Mouse (Mus musculus) ES-Bruce4 (cell line): Measurements from ENCODE around the gene Pfdn4.

Experiments used
- CTCF ChIP-seq: IDR thresholded peaks from one replicate; pipeline ENCODE4 v1.8.1; 2011; ENCODE audit warnings: low read depth, low read length
- POLR2A ChIP-seq: IDR thresholded peaks from one replicate; pipeline ENCODE4 v1.8.1; 2011; ENCODE audit warnings: low read length; ENCODE audit not compliant: insufficient read depth

DNA sequence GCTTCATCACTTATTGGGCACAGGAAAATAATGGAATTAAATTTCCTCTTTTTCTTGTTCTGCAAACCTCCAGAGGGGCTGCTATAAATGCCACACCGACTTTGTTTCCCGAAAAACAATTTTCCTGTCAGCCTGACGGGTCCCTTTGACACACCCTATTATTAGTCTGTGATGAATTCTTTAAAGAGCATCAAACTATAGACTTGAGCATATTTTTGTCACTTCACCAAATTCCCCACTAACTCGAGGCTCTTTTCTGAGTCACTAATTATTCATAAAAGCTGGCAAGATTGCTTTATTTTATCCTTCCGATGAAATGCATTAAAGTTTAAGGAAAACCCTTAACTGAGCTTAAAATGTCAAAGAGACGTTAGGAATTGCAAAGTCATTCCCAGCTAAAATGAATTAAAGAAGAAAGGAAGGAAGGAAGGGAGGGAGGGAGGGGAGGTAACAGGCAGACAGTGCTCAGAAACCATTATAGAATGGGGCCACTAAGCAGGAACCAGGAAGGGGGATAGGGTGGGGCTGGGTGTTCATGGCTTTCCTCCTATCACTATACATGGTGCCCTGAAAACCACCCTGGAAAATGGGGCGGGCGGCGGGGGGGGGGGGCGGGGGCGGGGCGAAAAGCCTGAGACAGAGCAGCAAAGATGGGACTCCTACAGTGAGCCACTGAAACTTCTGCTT, 38.0 kb downstream of the Pfdn4 start:
- TF ChIP-seq CTCF (no peak), POLR2A (no peak)
